10 mouse cellular contexts compared by ENCODE assay signal in the genomic region with DNA sequence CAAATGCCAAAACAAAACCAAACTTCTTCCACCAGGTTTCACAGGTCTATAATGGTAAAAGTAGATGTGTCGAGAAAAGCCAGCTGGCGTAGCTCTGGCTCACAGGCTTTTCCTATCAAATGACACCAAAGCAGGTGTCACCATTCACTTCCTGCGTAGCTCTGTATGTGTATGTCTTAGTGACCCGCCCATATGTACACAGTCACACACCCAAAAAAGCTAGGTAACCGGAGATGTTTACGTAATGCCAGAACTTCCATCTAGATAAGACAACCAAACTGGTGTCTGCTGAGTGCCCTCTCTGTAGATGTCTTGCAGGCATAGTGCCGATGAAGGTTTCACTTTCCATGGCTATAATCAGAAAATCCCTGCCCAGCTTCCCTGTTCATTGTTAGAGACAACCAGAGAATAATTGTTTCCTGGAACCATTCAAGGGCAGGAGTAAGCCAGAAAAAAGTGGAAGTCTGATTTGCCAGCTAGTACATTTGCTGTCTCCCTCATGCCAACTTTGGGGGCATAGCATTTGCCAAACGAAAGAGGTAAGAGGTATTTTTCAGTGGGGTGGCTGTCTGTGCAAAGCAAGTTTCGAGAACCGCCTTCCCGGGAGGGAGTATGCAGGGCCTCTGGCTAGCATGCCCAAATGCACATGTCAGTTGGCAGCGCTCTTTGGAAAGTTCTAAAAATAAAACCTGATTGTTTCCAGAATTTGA.
A peak's percentile ranks its signal among the peaks of the same experiment; 100 is the strongest.
DNase-seq lines count a peak whose midpoint lies in the region; ATAC-seq lines count a peak whose summit lies in the region.
"Had no signal": no experiment of that assay in that cellular context is flagged by ENCODE, and none has a peak within 500 bp of the region (broad histone marks: within the 10 kb centered on the region; RNA-seq: fewer than 3 reads in every experiment).

No protein-coding gene starts in this region.

- no peak overlapping the region for H3K4me3 ChIP-seq in kidney, embryonic 16.5 days (ENCODE audit: low read length)
- H3K4me3 ChIP-seq in brown adipose tissue, adult 24 weeks (ENCODE audit: insufficient read depth, low read depth, low read length) = no peak overlapping the region; the same call in 1 of the 2 replicates
- H3K4me3 ChIP-seq: neural tube, embryonic 15.5 days had no signal

- no peaks in the 10 kb centered on the region for H3K27me3 ChIP-seq in kidney, embryonic 16.5 days (ENCODE audit: insufficient read depth, low read length)
- H3K27me3 ChIP-seq: neural tube, embryonic 15.5 days had no signal

- 61% methylated on average over 12 of the region's 12 CpGs for WGBS in kidney, embryonic 16.5 days

- DNase-seq in kidney, adult 8-10 months = peak; percentile 17 to 18
- peak; percentile 8 for DNase-seq in heart, postnatal 25 days (ENCODE audit: low spot score)
- peak; percentile 52 for DNase-seq in lung, postnatal 36 days
- no peak for DNase-seq in urinary bladder, postnatal 25 days (ENCODE audit: low spot score)
- DNase-seq in frontal cortex, adult 2 months (ENCODE audit: extremely low spot score in 1 of 2, low spot score in 1 of 2) = no peak
- DNase-seq in retina, embryonic 14.5 days (ENCODE audit: low spot score) = no peak

- intact Hi-C loops in heart, postnatal 25 days (cut with DNase I) = loop anchor here (1.0 to 5.0 kb wide), 3 partner anchors 40 to 425 kb away; no protein-coding TSS in a partner anchor

- H3K9ac ChIP-seq in kidney, embryonic 16.5 days (replicated peaks; ENCODE audit: low read length) = no peak overlapping the region
- H3K9ac ChIP-seq: neural tube, embryonic 15.5 days had no signal

- no peaks in the 10 kb centered on the region for H3K36me3 ChIP-seq in kidney, embryonic 16.5 days (ENCODE audit: insufficient read depth, low read length)
- H3K36me3 ChIP-seq: neural tube, embryonic 15.5 days had no signal

- no peaks in the 10 kb centered on the region for H3K9me3 ChIP-seq in kidney, embryonic 16.5 days (ENCODE audit: low read length)
- H3K9me3 ChIP-seq: neural tube, embryonic 15.5 days had no signal

- H3K27ac ChIP-seq in kidney, embryonic 16.5 days (ENCODE audit: low read length) = no peak overlapping the region
- H3K27ac ChIP-seq in brown adipose tissue, adult 24 weeks (replicated peaks; ENCODE audit: low read depth, low read length) = 0 out of 2 replicates have a peak overlapping the region, but pooled peaks have one; percentile 10
- H3K27ac ChIP-seq: neural tube, embryonic 15.5 days had no signal

- H3K4me2 ChIP-seq in kidney, embryonic 16.5 days (replicated peaks; ENCODE audit: low read depth, low read length) = no peak overlapping the region
- H3K4me2 ChIP-seq: liver, embryonic 11.5 days; neural tube, embryonic 15.5 days had no signal

- no peak for ATAC-seq in kidney, embryonic 16.5 days (ENCODE audit: low FRiP score, low TSS enrichment)

- H3K4me1 ChIP-seq in kidney, embryonic 16.5 days (ENCODE audit: insufficient read depth, low read length) = 0 out of 2 replicates have a peak, but pooled peaks cover 4% of the 10 kb centered on the region
- H3K4me1 ChIP-seq in brown adipose tissue, adult 24 weeks (ENCODE audit: control insufficient read depth, insufficient read depth, insufficient read length, low read length) = peaks cover 6% of the 10 kb centered on the region; the same call in 1 of the 2 replicates

Comparison
In these comparisons a context has a peak if more than half of its experiments do, and no peak if none do; other contexts are left out.
1. DNase-seq: peak in kidney, adult 8-10 months (2 of 2), heart, postnatal 25 days (single experiment) and lung, postnatal 36 days (single experiment); none in urinary bladder, postnatal 25 days (single experiment), frontal cortex, adult 2 months (0 of 2) and retina, embryonic 14.5 days (single experiment).